Mouse (Mus musculus): ENCODE results near the gene AC124502.3. TPM values are rescaled to one million over a fixed set of nuclear protein-coding genes. Genes with fewer than 3 reads are reported as not detected.

AC124502.3 gene
- polyA plus RNA-seq, 1 experiment: 1.9 TPM

DNA sequence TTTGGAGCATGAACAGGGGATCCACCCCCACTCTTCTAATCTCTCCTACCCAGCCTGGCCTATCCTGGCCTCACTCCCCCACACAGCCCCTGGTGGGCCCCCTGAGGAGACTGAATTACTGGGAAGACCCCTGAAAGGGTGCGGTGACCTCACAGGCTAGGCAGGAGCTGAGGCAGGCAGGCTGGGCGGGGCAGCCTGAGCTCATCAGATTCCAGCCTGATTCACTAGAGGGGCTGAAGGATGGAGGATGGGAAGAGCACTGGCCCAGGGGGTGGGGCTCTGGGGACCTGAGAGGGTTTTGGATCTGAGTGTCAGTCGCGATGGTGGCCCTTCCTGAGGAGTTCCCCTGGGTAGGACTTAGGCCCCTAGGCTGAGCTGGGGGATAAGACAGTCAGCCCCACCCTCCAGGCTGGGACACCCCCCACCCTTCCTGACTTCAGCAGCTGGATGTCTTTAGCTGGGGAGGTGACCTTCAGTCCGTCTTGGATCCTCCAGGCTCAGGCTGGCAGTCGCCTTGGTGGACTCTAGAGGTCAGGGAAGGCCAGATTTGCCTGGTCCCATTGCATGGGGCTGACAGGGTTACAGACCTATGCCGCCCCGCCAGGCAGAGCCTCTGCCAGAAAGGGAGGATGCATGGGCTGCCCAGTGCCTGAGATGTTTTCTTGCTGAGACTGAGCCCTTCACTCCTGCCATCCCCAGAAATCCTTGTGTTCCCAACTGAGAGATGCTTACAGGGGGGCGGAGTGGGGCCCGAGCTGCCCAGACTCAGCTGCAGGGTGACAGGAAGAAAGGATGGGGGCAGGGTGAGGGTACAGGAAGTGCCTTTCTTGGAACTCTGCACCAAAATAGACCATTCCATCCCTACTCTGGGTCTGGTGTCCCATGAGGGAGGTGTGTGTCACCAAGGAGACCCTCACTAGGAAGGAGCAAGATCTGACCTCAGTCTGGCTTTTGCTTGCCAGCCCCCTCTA, 20.4 kb downstream of the AC124502.3 start:
- DNase-seq (ENCODE audit: low spot score): no peak

DNA sequence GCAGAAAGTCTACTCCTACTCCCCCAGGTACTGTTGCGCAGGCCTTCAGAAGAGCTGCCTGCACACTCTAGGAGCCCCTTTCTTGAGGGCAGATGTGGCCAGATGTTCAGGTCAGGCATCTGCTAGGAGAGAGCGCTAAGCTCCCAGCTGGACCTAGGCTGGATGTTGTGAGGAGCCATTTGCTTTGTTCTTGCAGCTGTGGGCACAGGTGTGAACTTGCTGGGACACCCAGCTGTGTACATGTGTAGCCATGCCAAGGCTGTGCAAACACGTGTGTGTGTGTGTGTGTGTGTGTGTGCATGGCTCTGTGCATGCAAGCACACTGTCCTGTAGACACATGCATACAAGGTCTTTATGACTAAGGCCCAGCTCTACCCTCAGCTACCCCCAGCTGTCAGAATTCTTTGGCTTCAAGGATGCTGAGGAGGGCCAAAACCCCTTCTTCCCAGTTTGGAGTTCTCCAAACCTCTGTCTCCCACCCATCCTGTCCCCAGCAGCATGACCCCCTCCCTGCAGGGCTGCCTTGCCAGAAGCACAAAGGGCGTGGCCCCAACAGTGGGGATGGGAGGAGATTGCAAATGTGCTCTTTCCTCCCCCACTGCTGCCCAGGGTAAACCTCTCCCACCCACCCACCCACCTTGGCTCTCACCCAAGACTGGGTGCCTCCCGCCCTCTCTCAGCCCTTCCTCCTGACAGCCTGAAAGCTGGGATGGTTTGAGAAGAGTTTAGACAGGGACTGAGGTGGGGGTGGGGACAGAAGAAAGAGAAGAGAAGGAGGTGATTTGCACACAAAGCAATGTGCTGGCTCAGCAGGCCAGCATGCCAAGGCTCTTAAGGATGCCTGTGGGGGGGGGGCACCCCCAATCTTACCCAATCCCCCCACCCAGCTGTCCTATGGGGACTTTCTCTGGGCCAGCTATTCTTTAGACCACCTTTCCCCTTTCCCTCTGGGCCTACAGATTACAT, 22.0 kb downstream of the AC124502.3 start:
- no peak for DNase-seq (ENCODE audit: low spot score)

DNA sequence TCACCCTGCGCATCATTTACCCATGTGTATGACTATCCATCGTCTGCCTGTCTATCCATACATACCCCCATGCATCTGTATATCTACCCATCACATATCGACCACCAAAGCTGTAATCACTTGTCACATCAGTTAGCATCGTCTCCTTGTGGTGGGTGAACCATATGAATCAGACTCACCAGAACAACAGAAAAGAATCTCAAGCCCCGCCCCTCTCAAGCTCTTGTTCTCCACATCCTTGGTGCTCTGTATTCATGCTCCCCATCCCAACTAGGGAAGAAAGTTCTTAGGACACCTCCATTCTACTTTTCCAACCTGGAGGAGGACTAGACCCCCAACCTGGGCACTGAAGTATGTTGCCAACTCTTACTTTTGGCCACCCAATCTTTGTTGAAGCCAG, 23.4 kb downstream of the AC124502.3 start:
- DNase-seq (ENCODE audit: low spot score): no peak

DNA sequence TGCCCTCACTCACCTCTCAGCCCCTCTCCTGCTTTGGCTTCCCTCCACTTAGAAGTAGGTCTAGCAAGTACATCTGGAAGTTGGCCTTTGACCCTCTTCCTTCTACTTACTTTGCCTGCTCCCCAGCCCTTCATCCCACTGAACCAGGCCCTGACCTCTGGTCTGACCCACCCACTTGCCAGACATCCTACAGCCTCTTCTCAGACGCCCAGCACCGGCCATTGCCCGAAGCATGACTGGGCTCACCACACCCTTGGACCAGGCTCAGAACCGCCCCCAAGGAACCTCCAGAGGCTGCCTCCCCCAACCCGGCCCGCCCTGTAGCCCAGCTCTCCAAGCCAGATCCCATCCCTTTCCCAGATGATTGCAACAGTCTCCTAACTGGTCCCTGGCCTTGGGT, 23.8 kb downstream of the AC124502.3 start:
- no peak for DNase-seq (ENCODE audit: low spot score)

DNA sequence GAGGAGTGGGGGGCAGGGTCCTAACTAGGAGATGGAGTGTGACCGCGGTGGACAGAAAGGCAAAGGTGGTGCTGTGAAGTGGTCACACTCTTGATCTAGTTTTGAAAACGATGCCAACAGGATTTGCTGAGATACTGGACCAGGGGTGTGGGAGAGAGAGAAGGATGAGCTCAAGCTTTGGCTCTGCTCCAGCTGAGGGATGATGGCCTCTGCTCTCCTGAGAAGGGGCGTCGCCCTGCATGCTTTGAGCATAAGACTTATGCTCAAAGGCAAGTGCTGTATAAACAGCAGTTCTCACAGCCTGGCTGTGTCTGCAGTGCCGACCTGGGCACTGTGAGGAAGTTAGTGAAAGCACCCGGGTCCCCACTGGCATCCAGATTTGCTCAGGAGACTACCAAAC, 26.4 kb downstream of the AC124502.3 start:
- DNase-seq (ENCODE audit: low spot score): no peak

DNA sequence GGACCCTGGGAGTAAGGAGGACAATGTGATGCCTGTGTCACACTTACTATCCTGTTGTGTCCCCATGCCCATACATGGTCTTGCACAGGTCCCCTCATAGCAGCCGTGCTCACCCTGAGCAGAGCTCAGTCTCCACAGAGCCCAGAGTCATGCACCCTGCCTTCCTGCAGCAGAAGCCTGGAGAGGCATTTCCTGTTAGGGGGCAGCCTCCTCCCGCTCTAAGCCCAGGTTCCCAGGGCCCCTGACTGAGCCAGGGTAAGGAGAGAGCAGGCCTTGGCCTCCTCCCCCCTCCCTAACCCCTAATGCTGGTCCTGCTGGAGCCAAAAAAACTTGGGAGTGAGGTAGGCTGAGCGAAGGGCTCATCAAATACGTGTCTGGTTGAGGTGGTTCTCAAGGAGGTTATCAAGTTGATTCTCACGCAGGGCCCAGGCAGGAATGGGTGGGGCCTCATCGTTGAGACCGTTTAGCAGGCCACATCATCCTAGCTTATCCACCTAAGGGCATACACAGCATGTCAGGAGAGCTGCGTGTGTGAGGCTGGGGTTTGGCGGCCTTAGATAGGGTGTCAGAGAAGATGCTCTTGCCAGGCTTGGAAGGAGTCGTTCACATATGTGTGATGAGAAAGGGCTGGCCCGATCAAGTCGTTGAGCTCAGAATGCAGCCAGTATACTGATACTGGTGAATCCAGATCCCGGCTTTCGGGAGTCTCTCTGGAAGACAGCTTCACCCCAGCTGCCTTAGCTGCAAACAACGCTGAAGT, 28.5 kb downstream of the AC124502.3 start:
- no peak for DNase-seq (ENCODE audit: low spot score)

DNA sequence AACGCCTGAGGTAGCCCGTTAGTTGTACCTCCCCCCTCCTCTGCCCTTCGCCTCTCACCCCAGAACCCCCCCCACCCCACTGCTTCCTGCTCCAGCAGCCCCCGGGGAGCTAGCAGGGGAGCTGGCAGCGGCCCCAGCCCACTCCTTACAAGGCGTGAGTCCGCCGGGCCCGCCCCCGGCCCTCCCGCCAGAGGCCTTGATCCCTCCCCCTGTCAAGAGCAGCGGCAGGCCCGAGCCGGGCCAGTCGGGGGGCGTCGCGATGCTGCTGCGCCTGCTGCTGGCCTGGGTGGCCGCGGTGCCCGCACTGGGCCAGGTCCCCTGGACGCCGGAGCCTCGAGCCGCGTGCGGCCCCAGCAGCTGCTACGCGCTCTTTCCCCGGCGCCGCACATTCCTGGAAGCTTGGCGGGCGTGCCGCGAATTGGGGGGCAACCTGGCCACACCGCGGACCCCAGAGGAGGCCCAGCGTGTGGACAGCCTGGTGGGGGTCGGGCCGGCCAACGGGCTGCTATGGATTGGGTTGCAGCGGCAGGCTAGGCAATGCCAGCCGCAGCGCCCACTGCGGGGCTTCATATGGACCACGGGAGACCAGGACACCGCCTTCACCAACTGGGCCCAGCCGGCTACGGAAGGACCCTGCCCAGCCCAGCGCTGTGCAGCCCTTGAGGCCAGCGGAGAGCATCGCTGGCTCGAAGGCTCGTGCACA, 29.3 kb downstream of the AC124502.3 start, which contains the start of gene Cd248:
Gene Cd248 (plus strand): TSS at position 212 of the 703 bp plus-strand sequence.
- DNase-seq (ENCODE audit: low spot score): no peak

DNA sequence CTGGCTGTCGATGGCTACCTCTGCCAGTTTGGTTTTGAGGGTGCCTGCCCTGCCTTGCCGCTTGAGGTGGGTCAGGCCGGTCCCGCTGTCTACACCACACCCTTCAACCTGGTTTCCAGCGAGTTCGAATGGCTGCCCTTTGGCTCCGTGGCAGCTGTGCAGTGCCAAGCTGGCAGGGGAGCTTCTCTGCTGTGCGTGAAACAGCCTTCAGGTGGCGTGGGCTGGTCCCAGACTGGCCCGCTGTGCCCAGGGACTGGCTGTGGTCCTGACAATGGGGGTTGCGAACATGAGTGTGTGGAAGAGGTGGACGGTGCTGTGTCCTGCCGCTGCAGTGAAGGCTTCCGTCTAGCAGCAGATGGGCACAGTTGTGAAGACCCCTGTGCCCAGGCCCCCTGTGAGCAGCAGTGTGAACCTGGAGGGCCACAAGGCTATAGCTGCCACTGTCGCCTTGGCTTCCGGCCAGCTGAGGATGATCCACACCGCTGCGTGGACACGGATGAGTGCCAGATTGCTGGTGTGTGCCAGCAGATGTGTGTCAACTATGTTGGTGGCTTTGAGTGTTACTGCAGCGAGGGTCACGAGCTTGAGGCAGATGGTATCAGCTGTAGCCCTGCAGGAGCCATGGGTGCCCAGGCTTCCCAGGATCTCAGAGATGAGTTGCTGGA, 30.0 kb downstream of the AC124502.3 start:
- no peak for DNase-seq (ENCODE audit: low spot score)

DNA sequence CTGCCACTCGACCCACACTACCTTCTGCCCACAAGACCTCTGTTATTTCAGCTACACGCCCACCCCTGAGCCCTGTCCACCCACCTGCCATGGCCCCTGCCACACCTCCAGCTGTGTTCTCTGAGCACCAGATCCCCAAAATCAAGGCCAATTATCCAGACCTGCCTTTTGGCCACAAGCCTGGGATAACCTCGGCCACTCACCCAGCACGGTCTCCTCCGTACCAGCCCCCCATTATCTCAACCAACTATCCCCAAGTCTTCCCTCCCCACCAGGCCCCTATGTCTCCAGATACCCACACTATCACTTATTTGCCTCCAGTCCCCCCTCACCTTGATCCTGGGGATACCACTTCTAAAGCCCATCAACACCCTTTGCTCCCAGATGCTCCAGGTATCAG, 30.8 kb downstream of the AC124502.3 start:
- no peak for DNase-seq (ENCODE audit: low spot score)

DNA sequence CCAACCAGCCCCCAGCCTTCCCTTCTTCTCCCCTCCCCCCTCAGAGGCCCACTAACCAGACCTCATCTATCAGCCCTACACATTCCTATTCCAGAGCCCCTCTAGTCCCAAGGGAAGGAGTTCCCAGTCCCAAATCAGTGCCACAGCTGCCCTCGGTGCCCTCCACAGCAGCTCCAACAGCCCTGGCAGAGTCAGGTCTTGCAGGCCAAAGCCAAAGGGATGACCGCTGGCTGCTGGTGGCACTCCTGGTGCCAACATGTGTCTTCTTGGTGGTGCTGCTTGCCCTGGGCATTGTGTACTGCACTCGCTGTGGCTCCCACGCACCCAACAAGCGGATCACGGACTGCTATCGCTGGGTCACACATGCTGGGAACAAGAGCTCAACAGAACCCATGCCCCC, 31.3 kb downstream of the AC124502.3 start:
- DNase-seq (ENCODE audit: low spot score): no peak

DNA sequence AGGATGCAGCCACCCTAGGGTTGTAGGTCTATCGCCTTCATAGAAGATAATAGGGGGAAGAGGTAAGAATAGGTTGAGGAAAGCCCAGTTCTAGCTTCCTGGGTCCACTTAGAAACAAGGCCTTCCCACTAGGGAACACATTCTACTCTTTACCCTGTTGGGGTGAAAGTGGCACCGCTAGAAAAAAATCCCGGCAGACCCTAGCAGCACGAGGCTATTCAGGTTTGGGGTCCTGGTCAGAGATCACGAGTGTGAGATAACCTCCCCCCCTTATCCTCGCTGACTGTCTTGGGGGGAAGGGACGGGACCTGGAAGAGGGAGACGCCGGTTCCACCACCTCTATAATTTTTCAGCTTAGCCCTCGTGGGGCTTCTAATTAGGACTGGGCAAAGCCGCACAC, 32.4 kb downstream of the AC124502.3 start:
- no peak for DNase-seq (ENCODE audit: low spot score)

DNA sequence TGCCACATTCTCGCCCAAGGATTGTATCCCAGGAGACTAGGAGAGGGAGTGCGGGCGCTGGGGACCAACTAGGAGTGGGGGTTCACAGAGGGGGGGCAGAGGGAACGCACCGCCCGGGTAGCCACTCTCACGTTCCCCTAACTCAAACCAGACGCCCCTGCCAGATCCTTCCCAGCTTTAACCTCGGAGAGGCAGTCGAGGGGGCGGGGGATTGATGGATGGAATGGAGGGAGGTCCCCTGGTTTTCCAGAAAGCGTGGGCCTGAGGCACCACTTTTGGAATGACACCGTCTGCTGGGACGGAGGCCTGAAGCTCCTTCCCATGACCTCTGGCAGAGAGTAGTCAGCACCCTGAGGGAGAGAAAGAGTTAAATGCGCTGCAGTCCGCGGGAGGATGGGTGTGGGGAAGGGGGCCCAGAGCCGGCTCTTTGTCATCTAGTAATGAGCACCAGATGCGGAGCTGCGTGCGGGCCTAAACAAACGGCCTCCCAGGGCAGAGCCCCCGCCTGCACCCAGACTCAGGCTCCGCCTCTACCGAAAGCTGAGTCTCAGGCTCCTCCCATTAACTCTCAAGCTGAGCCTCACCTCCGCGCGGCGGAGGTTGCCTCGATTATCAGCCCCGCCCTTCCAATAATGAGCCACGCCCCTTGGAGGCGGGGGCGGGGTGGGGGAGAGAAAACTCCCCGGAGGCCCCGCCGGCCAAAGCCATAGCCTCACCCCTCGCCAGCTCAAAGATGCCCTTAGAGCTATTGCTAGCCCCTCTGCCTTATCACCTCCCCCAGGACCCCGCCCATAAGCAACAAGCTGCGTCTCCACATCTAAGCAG, 33.1 kb downstream of the AC124502.3 start:
- DNase-seq (ENCODE audit: low spot score): no peak

DNA sequence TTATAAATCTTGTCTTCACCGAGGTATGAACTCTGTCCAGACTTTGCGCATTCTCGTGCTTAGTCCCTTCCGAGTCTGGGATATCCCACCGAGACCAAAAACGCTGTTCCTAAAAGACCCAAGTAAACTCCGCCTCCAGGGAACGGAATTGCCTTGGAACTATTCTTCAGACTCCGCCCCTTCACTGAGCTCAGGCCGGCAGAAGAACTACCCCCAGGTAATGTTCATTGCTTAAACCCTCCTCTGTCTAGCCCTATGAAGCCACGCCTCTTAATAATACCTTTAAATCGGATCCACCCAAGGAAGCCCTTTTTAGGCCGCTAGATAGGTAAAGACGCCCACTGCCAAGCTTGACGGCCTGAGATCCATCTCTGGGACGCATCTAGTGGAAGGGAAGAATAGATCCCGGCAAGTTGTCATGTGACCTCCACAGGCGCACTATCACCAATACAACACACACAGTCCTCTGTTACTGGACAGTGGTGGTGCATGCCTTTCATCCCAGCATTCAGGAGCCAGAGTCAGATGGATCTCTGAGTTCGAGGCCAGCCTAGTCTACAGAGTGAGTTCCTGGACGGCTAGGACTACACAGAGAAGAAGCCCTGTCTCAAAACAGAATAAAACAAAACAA, 33.8 kb downstream of the AC124502.3 start:
- DNase-seq (ENCODE audit: low spot score): no peak

DNA sequence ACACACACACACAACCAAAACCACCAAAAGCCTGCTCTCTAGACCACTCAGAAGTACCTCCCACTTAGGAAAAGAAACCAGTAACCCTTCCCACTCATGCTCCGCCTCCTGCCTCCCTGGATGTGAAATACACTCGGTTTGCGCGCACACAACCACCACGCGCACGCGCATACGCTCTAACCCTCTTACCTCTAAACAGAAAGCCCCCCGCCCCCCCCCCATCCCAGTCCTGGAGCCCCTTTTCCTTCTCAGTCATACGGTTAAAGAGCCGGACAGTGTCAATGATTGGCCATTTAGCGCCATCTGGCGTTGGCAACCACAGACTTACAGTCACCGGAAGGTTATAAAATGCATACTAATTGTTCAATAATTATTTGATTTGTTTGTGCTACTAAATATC, 34.3 kb downstream of the AC124502.3 start:
- no peak for DNase-seq (ENCODE audit: low spot score)

DNA sequence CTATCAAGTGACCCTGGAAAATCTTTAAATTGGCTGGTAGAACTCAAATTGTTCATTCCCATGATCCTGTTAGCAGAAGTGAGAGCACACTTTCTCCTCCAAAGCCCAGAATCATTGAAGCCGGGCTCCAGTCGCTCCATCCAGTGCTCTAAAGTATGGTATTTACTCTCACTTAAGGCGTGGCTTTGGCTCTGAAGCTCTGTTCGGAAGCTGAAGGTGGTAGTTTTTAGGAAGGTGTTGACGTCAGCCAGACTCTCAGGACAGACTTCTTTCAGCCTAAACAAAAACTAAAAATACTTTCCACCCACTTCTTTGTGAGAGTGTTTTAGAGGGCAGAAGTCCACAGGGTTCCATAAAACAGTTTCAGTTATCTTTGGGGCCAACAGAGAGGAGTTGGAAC, 34.8 kb downstream of the AC124502.3 start:
- no peak for DNase-seq (ENCODE audit: low spot score)

DNA sequence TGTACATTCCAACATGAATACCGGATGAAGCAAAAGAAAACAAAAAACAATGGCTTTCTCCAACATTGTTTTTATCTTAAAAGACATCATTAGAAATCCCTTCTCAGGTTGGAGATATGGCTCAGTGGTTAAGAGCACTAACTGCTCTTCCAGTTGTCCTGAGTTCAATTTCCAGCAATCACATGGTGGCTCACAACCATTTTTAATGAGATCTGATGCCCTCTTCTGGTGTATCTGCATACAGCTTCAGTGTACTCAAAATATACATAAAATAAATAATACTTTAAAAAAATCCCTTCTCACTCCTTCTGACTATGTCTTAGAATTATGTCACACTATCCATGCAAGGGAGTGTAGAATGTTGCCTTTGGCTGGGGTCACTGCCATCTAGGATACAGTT, 40.6 kb downstream of the AC124502.3 start:
- no peak for DNase-seq (ENCODE audit: low spot score)

DNA sequence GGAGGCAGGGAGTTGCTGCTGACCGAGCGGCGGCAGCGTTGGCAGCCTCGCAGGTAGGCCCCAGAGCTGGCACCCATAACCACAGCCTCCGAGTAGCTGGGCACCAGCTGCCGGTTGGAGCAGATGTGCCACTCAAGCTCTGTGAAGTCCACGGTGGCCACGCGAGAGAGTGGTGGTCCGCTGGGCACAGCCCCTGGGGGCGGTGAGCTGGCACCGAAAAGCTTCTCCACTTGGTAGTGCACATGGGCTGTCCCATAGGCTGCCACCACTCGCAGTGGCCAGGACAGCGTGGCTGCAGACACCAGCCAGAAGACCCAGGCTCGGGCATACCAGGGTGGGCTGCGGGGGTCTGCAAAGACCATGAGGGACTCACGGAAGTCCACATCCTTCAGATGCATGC, 43.3 kb downstream of the AC124502.3 start:
- no peak for DNase-seq (ENCODE audit: low spot score)

DNA sequence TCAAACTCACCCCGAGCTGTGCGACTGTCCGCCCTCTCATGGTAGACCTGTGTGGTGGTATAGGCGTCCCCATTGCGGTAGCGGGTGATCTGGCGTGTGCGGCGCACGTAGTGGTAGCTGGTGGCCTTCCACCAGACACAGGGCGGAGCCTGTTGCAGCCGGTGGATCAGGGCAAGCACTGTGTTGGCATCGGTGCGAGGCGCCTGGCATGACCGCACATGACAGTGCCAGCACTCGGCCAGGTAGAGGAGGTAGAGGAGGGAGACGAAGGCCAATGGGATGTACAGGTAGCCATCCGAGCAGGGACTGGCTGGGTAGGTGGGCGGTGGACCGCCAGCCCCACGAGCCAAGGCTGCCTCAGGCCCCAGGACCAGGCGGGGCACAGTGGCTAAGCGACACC, 43.9 kb downstream of the AC124502.3 start:
- DNase-seq (ENCODE audit: low spot score): no peak

All from urinary bladder, adult 2 months (tissue).